Mouse (Mus musculus) small intestine, adult 2 months (tissue): ENCODE measurements at regions not wholly inside any gene's neighbourhood (a gene's known extent, or its start where the extent isn't known, plus 50 kb on each side); places are given as distances from the start of the nearest gene placed in this dataset.

Experiments
- CTCF ChIP-seq: fragments of 200-500 bp; IDR thresholded peaks from 2 replicates; pipeline ENCODE4 v1.5.1; 2012; ENCODE audit warnings: low read depth, mild to moderate bottlenecking, control low read depth, inconsistent platforms, low read length, moderate library complexity, mixed read lengths; ENCODE audit not compliant: insufficient replicate concordance, insufficient read length; ENCODE audit errors: extremely low read depth
- POLR2A ChIP-seq: fragments of 200-500 bp; IDR thresholded peaks from 2 replicates; pipeline ENCODE4 v1.6.1; 2012; ENCODE audit warnings: low read depth, mild to moderate bottlenecking, control low read depth, inconsistent platforms, low read length, moderate library complexity

- TF ChIP-seq CTCF (no peak), POLR2A (no peak)
Measured at GRCm38 (mm10) chr19:14340759-14341158, 257.1 kb downstream of the Tle4 start.
